Mouse (Mus musculus) midbrain, embryonic 16.5 days (tissue): ENCODE data around the gene Lcmt1. TPM values are rescaled to one million over a fixed set of nuclear protein-coding genes. Genes with fewer than 3 reads are reported as not detected.

Experiments used
- ATAC-seq: fragments of 200-750 bp; cut with Nextera tagmentation; 2 replicates; pipeline ENCODE4 v1.8.0; 2017; ENCODE audit warnings: moderate TSS enrichment
- H3K27ac ChIP-seq: fragments of 300-500 bp; sonication (generic); 2 replicates; pipeline ENCODE4 v1.5.1; 2014; ENCODE audit warnings: mild to moderate bottlenecking, low read length, mixed read lengths
- H3K27me3 ChIP-seq: fragments of 300-500 bp; sonication (generic); 2 replicates; pipeline ENCODE4 v1.6.1; 2014; ENCODE audit warnings: low read depth, low read length, mixed read lengths; ENCODE audit not compliant: control insufficient read depth, insufficient read depth
- H3K36me3 ChIP-seq: fragments of 300-500 bp; sonication (generic); 2 replicates; pipeline ENCODE4 v1.6.1; 2014; ENCODE audit warnings: mild to moderate bottlenecking, low read length, moderate library complexity, mixed read lengths; ENCODE audit not compliant: control insufficient read depth, insufficient read depth
- H3K4me1 ChIP-seq: fragments of 300-500 bp; sonication (generic); 2 replicates; pipeline ENCODE4 v1.6.1; 2014; ENCODE audit warnings: mild to moderate bottlenecking, low read length, mixed read lengths; ENCODE audit not compliant: control insufficient read depth, insufficient read depth
- H3K4me2 ChIP-seq: fragments of 300-500 bp; sonication (generic); 2 replicates; pipeline ENCODE4 v1.6.1; 2014; ENCODE audit warnings: mild to moderate bottlenecking, low read length, mixed read lengths
- H3K4me3 ChIP-seq: fragments of 300-500 bp; sonication (generic); 2 replicates; pipeline ENCODE4 v1.5.1; 2014; ENCODE audit warnings: low read depth, mild to moderate bottlenecking, low read length, moderate library complexity, mixed read lengths
- H3K9ac ChIP-seq: fragments of 300-500 bp; sonication (generic); 2 replicates; pipeline ENCODE4 v1.6.1; 2014; ENCODE audit warnings: low read depth, low read length, mixed read lengths
- H3K9me3 ChIP-seq: fragments of 300-500 bp; sonication (generic); replicated peaks from 2 replicates; pipeline ENCODE4 v1.6.1; 2014; ENCODE audit warnings: mild to moderate bottlenecking, low read length, mixed read lengths; ENCODE audit not compliant: control insufficient read depth, poor library complexity, severe bottlenecking
- WGBS: fragments of 180-500 bp; shearing (Covaris S2); extraction: QIAGEN DNeasy Blood & Tissue Kit; methylation state at CpG from one replicate; pipeline ENCODE4 v1.1.7; 2014; 5-methylcytosine and 5-hydroxymethylcytosine counted together
- polyA plus RNA-seq: library from polyadenylated mRNA; unstranded; fragments of >200 nt; fragmentation: Nextera tagmentation; extraction: Ambion mirVana; gene quantifications from 2 replicates; pipeline ENCODE4 v1.2.1, GENCODE M21; 2015

Lcmt1 gene
- polyA plus RNA-seq, 1 experiment from 2014 or later: 117 TPM

DNA sequence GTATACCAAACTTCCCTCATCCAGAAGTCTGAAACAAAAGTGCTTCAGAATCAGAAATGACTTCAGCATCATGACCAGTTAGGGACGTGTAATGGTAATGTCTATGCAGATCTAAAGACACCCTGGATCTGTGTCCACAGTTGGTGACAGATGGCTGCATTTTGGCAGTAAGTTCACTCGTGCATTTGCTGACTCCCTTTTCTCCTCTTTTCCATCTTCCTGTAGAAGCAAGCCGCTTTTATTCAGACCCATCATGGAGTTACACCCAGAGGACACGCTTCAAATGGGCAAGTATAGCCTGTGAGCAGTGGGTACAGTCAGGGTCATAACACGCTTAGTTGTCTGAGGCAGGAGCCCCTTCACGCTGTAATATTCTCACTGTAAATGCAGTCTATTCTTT lies 34.6 kb downstream of the Lcmt1 start:
- Histone ChIP-seq H3K4me3 (no peak overlapping the region), H3K9me3 (no peaks in the 10 kb centered on the region), H3K27me3 (no peaks in the 10 kb centered on the region), H3K9ac (no peak overlapping the region), H3K27ac (no peak overlapping the region), H3K4me1 (no peaks in the 10 kb centered on the region), H3K36me3 (peaks cover 13% of the 10 kb centered on the region), H3K4me2 (no peak overlapping the region)
- no peak for ATAC-seq
- WGBS: 89% methylated on average over 6 of the region's 6 CpGs

- Histone ChIP-seq H3K9ac (no peak overlapping the region), H3K4me1 (no peaks in the 10 kb centered on the region), H3K4me3 (no peak overlapping the region), H3K9me3 (no peaks in the 10 kb centered on the region), H3K27ac (no peak overlapping the region), H3K4me2 (no peak overlapping the region), H3K27me3 (no peaks in the 10 kb centered on the region), H3K36me3 (peaks cover 15% of the 10 kb centered on the region)
- 95% methylated on average over 3 of the region's 3 CpGs for WGBS
- ATAC-seq: no peak
These were observed 36.0 kb downstream of the Lcmt1 start for GRCm38 (mm10) chr7:123405619-123406018.

DNA sequence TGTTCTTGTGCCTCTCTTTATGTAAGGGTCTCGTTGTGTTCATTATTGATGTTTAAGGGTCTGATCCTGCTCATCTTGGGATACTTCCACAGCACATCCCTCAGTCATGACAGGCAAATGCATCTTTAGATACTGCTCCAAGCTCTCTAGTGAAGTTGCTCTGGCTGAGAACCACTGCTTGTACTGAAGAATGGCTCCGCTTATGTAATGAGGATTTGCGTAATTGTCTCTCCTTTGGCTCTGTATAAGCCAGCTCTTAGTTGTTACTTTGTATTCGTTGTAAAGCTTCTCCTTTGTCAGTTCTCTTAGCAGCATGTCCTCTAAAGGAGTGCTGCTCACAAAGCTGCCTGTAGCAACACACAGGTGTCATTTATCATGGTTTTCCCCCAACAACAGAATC lies 37.4 kb downstream of the Lcmt1 start:
- 71% methylated on average over 4 of the region's 4 CpGs for WGBS
- no peak overlapping the region for H3K4me3 ChIP-seq
- H3K4me2 ChIP-seq: no peak overlapping the region
- H3K4me1 ChIP-seq: no peaks in the 10 kb centered on the region
- no peak for ATAC-seq
- no peaks in the 10 kb centered on the region for H3K27me3 ChIP-seq
- no peak overlapping the region for H3K9ac ChIP-seq
- H3K27ac ChIP-seq: no peak overlapping the region
- no peaks in the 10 kb centered on the region for H3K9me3 ChIP-seq
- H3K36me3 ChIP-seq: peaks cover 15% of the 10 kb centered on the region

DNA sequence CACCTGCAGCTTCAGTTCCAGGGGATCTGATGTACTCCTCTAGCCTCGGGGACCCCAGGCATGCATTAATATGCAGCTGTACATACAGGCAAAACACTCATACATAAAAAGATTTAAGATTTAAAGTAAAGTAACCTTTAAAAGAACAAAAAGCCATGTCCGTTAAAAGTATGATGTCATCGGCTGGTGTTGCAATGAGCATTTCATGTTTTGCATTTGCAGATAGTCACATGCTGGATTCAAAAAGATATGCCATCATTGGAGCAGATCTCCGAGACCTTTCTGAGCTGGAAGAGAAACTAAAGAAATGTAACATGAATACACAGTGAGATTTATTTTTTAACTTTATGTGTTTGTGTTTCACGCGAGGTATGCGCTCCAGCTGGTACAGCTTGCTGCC lies 40.9 kb downstream of the Lcmt1 start:
- H3K27ac ChIP-seq: no peak overlapping the region
- WGBS: 94% methylated on average over 7 of the region's 7 CpGs
- no peaks in the 10 kb centered on the region for H3K4me1 ChIP-seq
- ATAC-seq: no peak
- H3K9me3 ChIP-seq: no peaks in the 10 kb centered on the region
- no peak overlapping the region for H3K9ac ChIP-seq
- no peak overlapping the region for H3K4me3 ChIP-seq
- no peak overlapping the region for H3K4me2 ChIP-seq
- no peaks in the 10 kb centered on the region for H3K27me3 ChIP-seq
- H3K36me3 ChIP-seq: peaks cover 5% of the 10 kb centered on the region

GRCm38 (mm10) chr7:123411109-123411508 lies 41.5 kb downstream of the Lcmt1 start:
- Histone ChIP-seq H3K4me3 (no peak overlapping the region), H3K36me3 (peaks cover 5% of the 10 kb centered on the region), H3K4me1 (no peaks in the 10 kb centered on the region), H3K9ac (no peak overlapping the region), H3K9me3 (no peaks in the 10 kb centered on the region), H3K27ac (no peak overlapping the region), H3K27me3 (no peaks in the 10 kb centered on the region), H3K4me2 (no peak overlapping the region)
- ATAC-seq: no peak
- 88% methylated on average over 1 of the region's 1 CpGs for WGBS

GRCm38 (mm10) chr7:123412143-123412542 lies 42.6 kb downstream of the Lcmt1 start:
- no peak overlapping the region for H3K27ac ChIP-seq
- 86% methylated on average over 3 of the region's 3 CpGs for WGBS
- H3K4me3 ChIP-seq: no peak overlapping the region
- H3K9me3 ChIP-seq: no peaks in the 10 kb centered on the region
- H3K36me3 ChIP-seq: peaks cover 5% of the 10 kb centered on the region
- no peak overlapping the region for H3K9ac ChIP-seq
- no peak overlapping the region for H3K4me2 ChIP-seq
- no peak for ATAC-seq
- no peaks in the 10 kb centered on the region for H3K27me3 ChIP-seq
- no peaks in the 10 kb centered on the region for H3K4me1 ChIP-seq

- 88% methylated on average over 4 of the region's 4 CpGs for WGBS
- no peak overlapping the region for H3K4me3 ChIP-seq
- ATAC-seq: no peak
- no peaks in the 10 kb centered on the region for H3K27me3 ChIP-seq
- no peaks in the 10 kb centered on the region for H3K9me3 ChIP-seq
- no peaks in the 10 kb centered on the region for H3K4me1 ChIP-seq
- no peak overlapping the region for H3K27ac ChIP-seq
- H3K9ac ChIP-seq: no peak overlapping the region
- H3K4me2 ChIP-seq: no peak overlapping the region
- H3K36me3 ChIP-seq: peaks cover 12% of the 10 kb centered on the region
These were observed 47.2 kb downstream of the Lcmt1 start for GRCm38 (mm10) chr7:123416803-123417202.

DNA sequence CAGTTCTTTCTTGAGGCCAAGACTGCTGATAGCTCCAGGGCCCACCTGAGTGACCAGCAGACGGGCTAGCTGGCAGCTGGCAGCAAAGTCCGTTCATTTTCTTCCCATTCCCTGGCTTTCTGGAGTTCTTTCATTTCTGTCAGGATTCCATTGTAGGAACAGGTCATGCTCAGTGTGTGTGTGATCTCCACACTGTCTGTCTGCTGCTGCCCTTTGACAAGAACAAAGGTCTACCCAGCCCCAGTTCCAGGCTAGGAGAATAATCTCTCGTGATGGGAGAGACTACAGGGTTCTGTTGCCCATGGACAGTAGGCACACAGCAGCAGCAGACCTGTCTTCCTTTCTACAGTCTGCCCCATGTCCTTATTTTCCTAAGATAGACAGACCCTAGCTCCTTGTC lies 48.1 kb downstream of the Lcmt1 start:
- Histone ChIP-seq H3K27ac (no peak overlapping the region), H3K27me3 (no peaks in the 10 kb centered on the region), H3K9me3 (no peaks in the 10 kb centered on the region), H3K36me3 (peaks cover 15% of the 10 kb centered on the region), H3K4me3 (no peak overlapping the region), H3K4me1 (no peaks in the 10 kb centered on the region), H3K9ac (no peak overlapping the region), H3K4me2 (no peak overlapping the region)
- WGBS: 81% methylated on average over 3 of the region's 3 CpGs
- no peak for ATAC-seq

DNA sequence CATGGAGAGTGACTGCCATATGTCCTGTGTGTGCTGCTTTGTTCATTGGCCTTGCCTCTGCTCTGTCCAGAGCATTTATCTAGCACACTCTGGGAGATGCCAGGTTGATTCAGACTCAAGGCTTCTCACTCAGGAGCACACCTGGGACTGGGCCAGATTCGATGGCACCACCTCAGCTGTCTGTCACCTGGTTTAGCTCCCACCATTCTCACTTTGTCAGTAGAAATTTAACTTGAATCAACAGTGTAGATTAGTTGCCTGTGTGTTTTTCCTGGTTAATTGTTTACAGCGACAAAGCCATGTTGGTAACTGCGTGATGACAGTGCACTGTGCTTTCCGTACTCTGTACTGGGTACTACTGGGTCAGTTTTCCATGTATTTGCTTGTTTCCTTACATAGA lies 50.4 kb downstream of the Lcmt1 start:
- Histone ChIP-seq H3K27me3 (no peaks in the 10 kb centered on the region), H3K36me3 (peaks cover 18% of the 10 kb centered on the region), H3K4me3 (no peak overlapping the region), H3K27ac (no peak overlapping the region), H3K4me2 (no peak overlapping the region), H3K4me1 (no peaks in the 10 kb centered on the region), H3K9me3 (no peaks in the 10 kb centered on the region), H3K9ac (no peak overlapping the region)
- 96% methylated on average over 4 of the region's 4 CpGs for WGBS
- no peak for ATAC-seq

DNA sequence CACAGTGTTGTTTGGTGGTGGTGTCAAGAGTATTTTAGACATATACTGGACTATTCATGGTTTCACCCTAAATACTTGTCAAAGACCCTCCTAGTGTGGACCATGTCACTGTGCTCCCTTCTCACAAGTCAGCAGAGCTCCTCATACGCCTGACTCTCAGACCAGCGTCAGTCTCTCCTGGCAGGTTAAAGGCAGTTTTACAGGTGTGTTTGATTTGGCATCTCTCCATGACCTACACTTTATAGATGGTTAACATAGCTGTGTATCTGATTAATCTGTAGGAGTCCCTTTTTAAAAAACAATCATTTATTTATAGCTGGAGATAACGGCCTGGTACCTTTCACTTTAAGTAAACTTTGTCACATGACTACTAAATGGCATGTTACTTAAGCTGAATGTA lies 52.4 kb downstream of the Lcmt1 start:
- Histone ChIP-seq H3K4me2 (no peak overlapping the region), H3K27ac (no peak overlapping the region), H3K4me3 (no peak overlapping the region), H3K9ac (no peak overlapping the region), H3K36me3 (peaks cover 18% of the 10 kb centered on the region), H3K4me1 (no peaks in the 10 kb centered on the region), H3K9me3 (no peaks in the 10 kb centered on the region), H3K27me3 (no peaks in the 10 kb centered on the region)
- WGBS: 96% methylated on average over 3 of the region's 3 CpGs
- ATAC-seq: no peak
